Mouse (Mus musculus): ENCODE results near the gene Tnfsf15. TPM values are rescaled to one million over a fixed set of nuclear protein-coding genes. Genes with fewer than 3 reads are reported as not detected.

Gene Tnfsf15
- total and polyA plus RNA-seq, 3 experiments = 63.3 to 127 (median 93.9) TPM

DNA sequence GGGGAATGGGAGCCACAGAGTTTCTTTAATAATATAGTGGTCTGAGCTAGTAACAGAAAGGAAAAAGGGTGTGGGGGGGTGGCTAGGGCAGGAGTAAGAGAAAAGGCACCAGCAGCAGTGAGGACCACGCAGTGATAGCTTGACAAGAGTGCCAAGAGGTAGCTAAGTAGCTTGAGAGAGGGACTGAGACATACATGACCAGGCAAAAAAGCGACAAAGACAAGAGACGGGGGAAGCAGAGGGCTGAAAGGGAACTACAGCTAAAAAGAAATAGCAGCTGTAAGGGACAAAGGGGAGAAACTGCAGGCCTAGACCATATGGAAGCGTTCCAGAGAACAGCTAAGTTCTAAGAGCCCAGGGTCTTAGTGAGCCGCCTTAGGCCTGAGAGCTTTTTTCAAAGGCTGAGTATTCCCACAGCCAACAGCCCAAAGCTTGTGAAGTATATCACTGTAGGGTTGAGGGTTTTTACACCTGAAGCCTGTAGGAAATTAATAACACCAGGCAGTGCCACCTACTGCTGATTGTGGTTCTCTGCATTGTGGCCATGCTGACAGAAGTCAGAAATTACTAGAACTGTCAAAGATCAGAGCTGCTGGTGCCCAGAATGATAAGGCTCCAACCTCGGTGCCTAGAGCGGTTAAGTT lies 38.2 kb upstream of the Tnfsf15 start:
- Histone ChIP-seq H3K4me3 (replicated peaks in 1 of 3; ENCODE audit: low read depth in 2 of 3, low read length in 2 of 3, poor library complexity in 1 of 3) (no peak overlapping the region), H3K27ac (ENCODE audit: insufficient read depth, low read depth) (no peak overlapping the region), H3K27me3 (replicated peaks) (no peaks in the 10 kb centered on the region), H3K79me2 (replicated peaks; ENCODE audit: control insufficient read depth, extremely low read depth, insufficient read depth, poor library complexity, severe bottlenecking) (no peaks in the 10 kb centered on the region), H3K4me2 (ENCODE audit: insufficient read depth, low read depth, poor library complexity, severe bottlenecking) (no peak overlapping the region), H3K9ac (ENCODE audit: insufficient read depth, low read depth) (no peak overlapping the region), H3K36me3 (replicated peaks in 1 of 2; ENCODE audit: control insufficient read depth in 1 of 2, insufficient read depth in 1 of 2, low read length in 1 of 2) (no peaks in the 10 kb centered on the region), H3K9me3 (replicated peaks; ENCODE audit: low read length) (no peaks in the 10 kb centered on the region), H3K4me1 (ENCODE audit: control insufficient read depth in 1 of 2, insufficient read depth in 2 of 2) (peaks cover 3 to 13% of the 10 kb centered on the region in 2 experiments; a peak in 3 of 4 replicates)
- in situ Hi-C loops (cut with MboI; ENCODE audit: low pct_ligation_motif_present, low pct_unique_long_range_greater_than_20kb, low sequenced_read_pairs) (no loop called here), dilution Hi-C loops (cut with MboI; ENCODE audit: extremely low pct_ligation_motif_present, extremely low pct_unique_long_range_greater_than_20kb, low sequenced_read_pairs) (no loop called here)
- DNase-seq (ENCODE audit: extremely low read depth) = peak; percentile 65
- TF ChIP-seq MEF2A (IDR thresholded peaks at IDR 0.05; ENCODE audit: borderline replicate concordance, low read depth, low read length) (peak; percentile 11; the same call in 1 of the 2 replicates), MYC (IDR thresholded peaks at IDR 0.05; ENCODE audit: low read depth, low read length) (0 out of 2 replicates have a peak, but pooled peaks have one; percentile 38), USF1 (IDR thresholded peaks at IDR 0.05; ENCODE audit: low read depth, low read length) (no peak), PAX5 (IDR thresholded peaks at IDR 0.05; ENCODE audit: low read length) (no peak), MAX (IDR thresholded peaks at IDR 0.05; ENCODE audit: low read length) (0 out of 2 replicates have a peak, but pooled peaks have one; percentile 32), CHD2 (IDR thresholded peaks at IDR 0.05; ENCODE audit: low read length) (no peak), TCF12 (IDR thresholded peaks at IDR 0.05; ENCODE audit: low read depth, low read length) (peak; percentile 17; the same call in 1 of the 2 replicates), UBTF (IDR thresholded peaks at IDR 0.05; ENCODE audit: low read depth, low read length) (no peak), NELFE (IDR thresholded peaks at IDR 0.05; ENCODE audit: low read depth, low read length) (peak; percentile 26; the same call in 1 of the 2 replicates), RAD21 (IDR thresholded peaks at IDR 0.05; ENCODE audit: low read depth, low read length) (peak; percentile 83), CTCF (conservative IDR thresholded peaks at IDR 0.05 in 1 of 2, IDR thresholded peaks at IDR 0.05 in 1 of 2; ENCODE audit: low read depth in 2 of 2, low read length in 2 of 2) (peak; percentile 21 to 78; a peak in 2 of 4 replicates), SIN3A (IDR thresholded peaks at IDR 0.05; ENCODE audit: low read length) (no peak), MAFK (IDR thresholded peaks at IDR 0.05; ENCODE audit: insufficient replicate concordance, low read length) (no peak), ZC3H11A (IDR thresholded peaks at IDR 0.05; ENCODE audit: low read depth, low read length) (peak; percentile 47; the same call in 1 of the 2 replicates), SMC3 (IDR thresholded peaks at IDR 0.05; ENCODE audit: low read depth, low read length) (peak; percentile 91)

GRCm38 (mm10) chr4:63777223-63777622 lies 32.3 kb upstream of the Tnfsf15 start:
- Histone ChIP-seq H3K4me3 (replicated peaks in 1 of 3; ENCODE audit: low read depth in 2 of 3, low read length in 2 of 3, poor library complexity in 1 of 3) (no peak overlapping the region), H3K4me1 (ENCODE audit: control insufficient read depth in 1 of 2, insufficient read depth in 2 of 2) (peaks cover 15 to 54% of the 10 kb centered on the region in 2 experiments), H3K9ac (ENCODE audit: insufficient read depth, low read depth) (peak overlapping the region; percentile 44), H3K9me3 (replicated peaks; ENCODE audit: low read length) (no peaks in the 10 kb centered on the region), H3K27ac (ENCODE audit: insufficient read depth, low read depth) (peak overlapping the region; percentile 76), H3K36me3 (replicated peaks in 1 of 2; ENCODE audit: control insufficient read depth in 1 of 2, insufficient read depth in 1 of 2, low read length in 1 of 2) (no peaks in the 10 kb centered on the region), H3K79me2 (replicated peaks; ENCODE audit: control insufficient read depth, extremely low read depth, insufficient read depth, poor library complexity, severe bottlenecking) (no peaks in the 10 kb centered on the region), H3K4me2 (ENCODE audit: insufficient read depth, low read depth, poor library complexity, severe bottlenecking) (peak overlapping the region; percentile 21; the same call in 1 of the 2 replicates), H3K27me3 (replicated peaks) (no peaks in the 10 kb centered on the region)
- DNase-seq (ENCODE audit: extremely low read depth) = peak; percentile 50
- in situ Hi-C loops (cut with MboI; ENCODE audit: low pct_ligation_motif_present, low pct_unique_long_range_greater_than_20kb, low sequenced_read_pairs) (loop anchor here (5.0 kb wide), 1 partner anchor 35 kb away; no protein-coding TSS in a partner anchor), dilution Hi-C loops (cut with MboI; ENCODE audit: extremely low pct_ligation_motif_present, extremely low pct_unique_long_range_greater_than_20kb, low sequenced_read_pairs) (no loop called here)
- TF ChIP-seq BHLHE40 (IDR thresholded peaks at IDR 0.05; ENCODE audit: low read depth, low read length) (peak; percentile 84), ETS1 (conservative IDR thresholded peaks at IDR 0.05; ENCODE audit: low read depth, low read length) (peak; percentile 79), MAX (IDR thresholded peaks at IDR 0.05; ENCODE audit: low read length) (no peak), ZMIZ1 (IDR thresholded peaks at IDR 0.05; ENCODE audit: low read depth, low read length) (no peak), ELF1 (IDR thresholded peaks at IDR 0.05; ENCODE audit: low read depth, low read length) (no peak), UBTF (IDR thresholded peaks at IDR 0.05; ENCODE audit: low read depth, low read length) (no peak), EP300 (IDR thresholded peaks at IDR 0.05; ENCODE audit: low read length) (0 out of 2 replicates have a peak, but pooled peaks have one; percentile 16), IRF4 (IDR thresholded peaks at IDR 0.05; ENCODE audit: low read depth, low read length) (peak; percentile 68; the same call in 1 of the 2 replicates), USF1 (IDR thresholded peaks at IDR 0.05; ENCODE audit: low read depth, low read length) (no peak), ZKSCAN1 (IDR thresholded peaks at IDR 0.05; ENCODE audit: borderline replicate concordance, low read depth, low read length) (no peak), TBP (conservative IDR thresholded peaks at IDR 0.05; ENCODE audit: low read depth, low read length) (peak; percentile 26; the same call in 1 of the 2 replicates), GABPA (IDR thresholded peaks at IDR 0.05; ENCODE audit: insufficient replicate concordance, low read depth, low read length) (no peak), JUND (conservative IDR thresholded peaks at IDR 0.05; ENCODE audit: low read depth, low read length) (no peak), POLR2AphosphoS2 (IDR thresholded peaks at IDR 0.05; ENCODE audit: low read depth, low read length) (no peak), NELFE (IDR thresholded peaks at IDR 0.05; ENCODE audit: low read depth, low read length) (no peak), TCF12 (IDR thresholded peaks at IDR 0.05; ENCODE audit: low read depth, low read length) (peak; percentile 55; the same call in 1 of the 2 replicates), HCFC1 (IDR thresholded peaks at IDR 0.05; ENCODE audit: low read depth, low read length) (no peak), JUN (IDR thresholded peaks at IDR 0.05; ENCODE audit: insufficient read depth, low read depth, low read length) (no peak; the same call in 1 of the 2 replicates), ZNF384 (IDR thresholded peaks at IDR 0.05; ENCODE audit: low read depth, low read length) (peak; percentile 72), MXI1 (IDR thresholded peaks at IDR 0.05; ENCODE audit: low read depth, low read length) (no peak), MEF2A (IDR thresholded peaks at IDR 0.05; ENCODE audit: borderline replicate concordance, low read depth, low read length) (0 out of 2 replicates have a peak, but pooled peaks have one; percentile 15)

Measured in CH12.LX (cell line).